Mouse (Mus musculus): ENCODE measurements around the gene Zkscan17. TPM values are rescaled to one million over a fixed set of nuclear protein-coding genes. Genes with fewer than 3 reads are reported as not detected.

Zkscan17 gene
- polyA plus RNA-seq, 1 experiment from 2014 or later = 22.9 TPM

Other genes with a start within 250 kb of the Zkscan17 start
- 0.08 TPM in 1 of 2 replicates, not detected in the other for gene Wnt3a, start 236.0 kb downstream of the Zkscan17 start, polyA plus RNA-seq (2016; fragmentation: Nextera tagmentation; extraction: Ambion mirVana)
- gene Wnt9a, start 219.8 kb downstream of the Zkscan17 start, polyA plus RNA-seq (2016; fragmentation: Nextera tagmentation; extraction: Ambion mirVana) = 3.8 and 4.1 TPM in 2 replicates
- not detected in 2 replicates for gene Prss38, start 151.1 kb downstream of the Zkscan17 start, polyA plus RNA-seq (2016; fragmentation: Nextera tagmentation; extraction: Ambion mirVana)
- gene Jmjd4, start 76.7 kb downstream of the Zkscan17 start, polyA plus RNA-seq (2016; fragmentation: Nextera tagmentation; extraction: Ambion mirVana) = 14.5 and 15.3 TPM in 2 replicates
- gene Snap47, start 75.6 kb downstream of the Zkscan17 start, polyA plus RNA-seq (2016; fragmentation: Nextera tagmentation; extraction: Ambion mirVana) = 120 and 123 TPM in 2 replicates
- 5.2 and 5.9 TPM in 2 replicates for gene Zfp867, start 54.3 kb downstream of the Zkscan17 start, polyA plus RNA-seq (2016; fragmentation: Nextera tagmentation; extraction: Ambion mirVana)
- 0.40 TPM in 1 of 2 replicates, not detected in the other for gene Nlrp3, start 14.8 kb upstream of the Zkscan17 start, polyA plus RNA-seq (2016; fragmentation: Nextera tagmentation; extraction: Ambion mirVana)
- gene Olfr222, start 49.5 kb upstream of the Zkscan17 start, polyA plus RNA-seq (2016; fragmentation: Nextera tagmentation; extraction: Ambion mirVana) = not detected in 2 replicates
- not detected in 2 replicates for gene Olfr223, start 66.5 kb upstream of the Zkscan17 start, polyA plus RNA-seq (2016; fragmentation: Nextera tagmentation; extraction: Ambion mirVana)
- gene Mprip, start 134.6 kb upstream of the Zkscan17 start, polyA plus RNA-seq (2016; fragmentation: Nextera tagmentation; extraction: Ambion mirVana) = 36.6 and 43.6 TPM in 2 replicates

Data from heart, embryonic 10.5 days (tissue).